Mouse (Mus musculus): ENCODE data around the gene Gldc. TPM values are rescaled to one million over a fixed set of nuclear protein-coding genes. Genes with fewer than 3 reads are reported as not detected.

The Gldc gene
- polyA plus RNA-seq, 1 experiment from 2014 or later, result 1.4 TPM

GRCm38 (mm10) chr19:30118344-30119312, 56.6 kb downstream of the Gldc start:
- 81% methylated on average over 17 of the region's 17 CpGs for WGBS
- Histone ChIP-seq H3K4me1 (peaks cover 21% of the 10 kb centered on the region), H3K27me3 (replicated peaks) (no peaks in the 10 kb centered on the region), H3K36me3 (no peaks in the 10 kb centered on the region), H3K27ac (replicated peaks) (peak overlapping the region; percentile 65), H3K4me2 (peak overlapping the region; percentile 35), H3K4me3 (no peak overlapping the region), H3K9ac (no peak overlapping the region), H3K9me3 (no peaks in the 10 kb centered on the region)
- ATAC-seq (ENCODE audit: extremely low read depth, insufficient number of reproducible peaks, low FRiP score, low TSS enrichment), result no peak

- peak; percentile 55; the same call in 1 of the 2 replicates for ATAC-seq (ENCODE audit: extremely low read depth, insufficient number of reproducible peaks, low FRiP score, low TSS enrichment)
- Histone ChIP-seq H3K4me2 (peak overlapping the region; percentile 35), H3K4me3 (no peak overlapping the region), H3K27ac (replicated peaks) (peak overlapping the region; percentile 65), H3K4me1 (peaks cover 21% of the 10 kb centered on the region), H3K27me3 (replicated peaks) (no peaks in the 10 kb centered on the region), H3K9ac (no peak overlapping the region), H3K9me3 (no peaks in the 10 kb centered on the region), H3K36me3 (no peaks in the 10 kb centered on the region)
- WGBS, result 52% methylated on average over 9 of the region's 9 CpGs
Measured at GRCm38 (mm10) chr19:30117775-30118174, 57.5 kb downstream of the Gldc start.

- H3K27ac ChIP-seq (replicated peaks), result peak overlapping the region; percentile 21; the same call in 1 of the 2 replicates
- peaks cover 21% of the 10 kb centered on the region for H3K4me1 ChIP-seq
- no peaks in the 10 kb centered on the region for H3K36me3 ChIP-seq
- H3K27me3 ChIP-seq (replicated peaks), result no peaks in the 10 kb centered on the region
- no peak overlapping the region for H3K4me3 ChIP-seq
- no peaks in the 10 kb centered on the region for H3K9me3 ChIP-seq
- H3K4me2 ChIP-seq, result no peak overlapping the region
- 42% methylated on average over 4 of the region's 4 CpGs for WGBS
- ATAC-seq (ENCODE audit: extremely low read depth, insufficient number of reproducible peaks, low FRiP score, low TSS enrichment), result no peak
- H3K9ac ChIP-seq, result no peak overlapping the region
Measured at GRCm38 (mm10) chr19:30117241-30117640, 58.0 kb downstream of the Gldc start.

- H3K9ac ChIP-seq, result no peak overlapping the region
- no peak overlapping the region for H3K27ac ChIP-seq (replicated peaks)
- WGBS, result 82% methylated on average over 5 of the region's 5 CpGs
- no peaks in the 10 kb centered on the region for H3K36me3 ChIP-seq
- no peak overlapping the region for H3K4me3 ChIP-seq
- no peak overlapping the region for H3K4me2 ChIP-seq
- no peak for ATAC-seq (ENCODE audit: extremely low read depth, insufficient number of reproducible peaks, low FRiP score, low TSS enrichment)
- peaks cover 21% of the 10 kb centered on the region for H3K4me1 ChIP-seq
- H3K9me3 ChIP-seq, result no peaks in the 10 kb centered on the region
- H3K27me3 ChIP-seq (replicated peaks), result no peaks in the 10 kb centered on the region
Measured at GRCm38 (mm10) chr19:30115606-30116005, 59.6 kb downstream of the Gldc start.

GRCm38 (mm10) chr19:30114919-30115441, 60.2 kb downstream of the Gldc start:
- H3K4me1 ChIP-seq, result peaks cover 21% of the 10 kb centered on the region
- H3K36me3 ChIP-seq, result no peaks in the 10 kb centered on the region
- 55% methylated on average over 14 of the region's 14 CpGs for WGBS
- H3K4me3 ChIP-seq, result no peak overlapping the region
- H3K9me3 ChIP-seq, result no peaks in the 10 kb centered on the region
- ATAC-seq (ENCODE audit: extremely low read depth, insufficient number of reproducible peaks, low FRiP score, low TSS enrichment), result no peak
- peak overlapping the region; percentile 22 for H3K4me2 ChIP-seq
- no peak overlapping the region for H3K27ac ChIP-seq (replicated peaks)
- H3K9ac ChIP-seq, result no peak overlapping the region
- no peaks in the 10 kb centered on the region for H3K27me3 ChIP-seq (replicated peaks)

GRCm38 (mm10) chr19:30112961-30113688, 62.1 kb downstream of the Gldc start:
- Histone ChIP-seq H3K27me3 (replicated peaks) (no peaks in the 10 kb centered on the region), H3K9ac (no peak overlapping the region), H3K4me3 (no peak overlapping the region), H3K4me1 (peaks cover 15% of the 10 kb centered on the region), H3K4me2 (no peak overlapping the region), H3K27ac (replicated peaks) (no peak overlapping the region), H3K9me3 (no peaks in the 10 kb centered on the region), H3K36me3 (no peaks in the 10 kb centered on the region)
- 86% methylated on average over 16 of the region's 16 CpGs for WGBS
- no peak for ATAC-seq (ENCODE audit: extremely low read depth, insufficient number of reproducible peaks, low FRiP score, low TSS enrichment)

GRCm38 (mm10) chr19:30111421-30111820, 63.8 kb downstream of the Gldc start:
- Histone ChIP-seq H3K36me3 (no peaks in the 10 kb centered on the region), H3K4me1 (peaks cover 5% of the 10 kb centered on the region; the same call in 1 of the 2 replicates), H3K4me2 (no peak overlapping the region), H3K27me3 (replicated peaks) (no peaks in the 10 kb centered on the region), H3K9me3 (no peaks in the 10 kb centered on the region), H3K4me3 (no peak overlapping the region), H3K9ac (no peak overlapping the region), H3K27ac (replicated peaks) (no peak overlapping the region)
- ATAC-seq (ENCODE audit: extremely low read depth, insufficient number of reproducible peaks, low FRiP score, low TSS enrichment), result no peak
- WGBS, result 89% methylated on average over 3 of the region's 3 CpGs

GRCm38 (mm10) chr19:30109122-30109521, 66.1 kb downstream of the Gldc start:
- H3K4me3 ChIP-seq, result no peak overlapping the region
- no peak for ATAC-seq (ENCODE audit: extremely low read depth, insufficient number of reproducible peaks, low FRiP score, low TSS enrichment)
- no peaks in the 10 kb centered on the region for H3K9me3 ChIP-seq
- H3K27me3 ChIP-seq (replicated peaks), result no peaks in the 10 kb centered on the region
- no peaks in the 10 kb centered on the region for H3K4me1 ChIP-seq
- no peak overlapping the region for H3K4me2 ChIP-seq
- 82% methylated on average over 6 of the region's 6 CpGs for WGBS
- no peaks in the 10 kb centered on the region for H3K36me3 ChIP-seq
- H3K27ac ChIP-seq (replicated peaks), result no peak overlapping the region
- no peak overlapping the region for H3K9ac ChIP-seq

- H3K9me3 ChIP-seq, result no peaks in the 10 kb centered on the region
- H3K4me1 ChIP-seq, result no peaks in the 10 kb centered on the region
- no peak overlapping the region for H3K4me3 ChIP-seq
- no peak overlapping the region for H3K4me2 ChIP-seq
- no peaks in the 10 kb centered on the region for H3K36me3 ChIP-seq
- H3K9ac ChIP-seq, result no peak overlapping the region
- no peak for ATAC-seq (ENCODE audit: extremely low read depth, insufficient number of reproducible peaks, low FRiP score, low TSS enrichment)
- no peaks in the 10 kb centered on the region for H3K27me3 ChIP-seq (replicated peaks)
- H3K27ac ChIP-seq (replicated peaks), result no peak overlapping the region
Measured at GRCm38 (mm10) chr19:30108616-30109015, 66.6 kb downstream of the Gldc start.

- Histone ChIP-seq H3K4me3 (no peak overlapping the region), H3K4me2 (no peak overlapping the region), H3K4me1 (no peaks in the 10 kb centered on the region), H3K9ac (no peak overlapping the region), H3K27ac (replicated peaks) (no peak overlapping the region), H3K27me3 (replicated peaks) (no peaks in the 10 kb centered on the region), H3K36me3 (no peaks in the 10 kb centered on the region), H3K9me3 (no peaks in the 10 kb centered on the region)
- WGBS, result 80% methylated on average over 10 of the region's 10 CpGs
- ATAC-seq (ENCODE audit: extremely low read depth, insufficient number of reproducible peaks, low FRiP score, low TSS enrichment), result no peak
Measured at GRCm38 (mm10) chr19:30107221-30107845, 67.9 kb downstream of the Gldc start.
